Mouse (Mus musculus) macrophage (primary cell): ENCODE measurements around the gene Hpse2. TPM values are rescaled to one million over a fixed set of nuclear protein-coding genes. Genes with fewer than 3 reads are reported as not detected.

Source experiments
- H3K27ac ChIP-seq: fragments of 350-480 bp; formaldehyde crosslinking; 2 replicates; pipeline ENCODE4 v1.9.0; 2021
- H3K36me3 ChIP-seq: fragments of 350-480 bp; formaldehyde crosslinking; 2 replicates; pipeline ENCODE4 v1.9.0; 2021; ENCODE audit errors: inconsistent target
- H3K4me3 ChIP-seq: fragments of 350-480 bp; formaldehyde crosslinking; 2 replicates; pipeline ENCODE4 v1.9.0; 2021; ENCODE audit errors: inconsistent target
- H3K79me2 ChIP-seq: fragments of 350-480 bp; formaldehyde crosslinking; 2 replicates; pipeline ENCODE4 v1.9.0; 2021; ENCODE audit errors: inconsistent target
- WGBS: methylation state at CpG from one replicate; pipeline ENCODE4 v1.1.7; 2026; ENCODE audit warnings: inconsistent platforms; ENCODE audit not compliant: missing documents; 5-methylcytosine and 5-hydroxymethylcytosine counted together
- polyA plus RNA-seq: library from polyadenylated mRNA; stranded (reverse); fragments of 250-400 nt; gene quantifications from 3 replicates; pipeline ENCODE4 v1.2.4, GENCODE M21; 2018; ENCODE audit warnings: inconsistent platforms

The Hpse2 gene
- polyA plus RNA-seq, 1 experiment from 2014 or later = not detected

DNA sequence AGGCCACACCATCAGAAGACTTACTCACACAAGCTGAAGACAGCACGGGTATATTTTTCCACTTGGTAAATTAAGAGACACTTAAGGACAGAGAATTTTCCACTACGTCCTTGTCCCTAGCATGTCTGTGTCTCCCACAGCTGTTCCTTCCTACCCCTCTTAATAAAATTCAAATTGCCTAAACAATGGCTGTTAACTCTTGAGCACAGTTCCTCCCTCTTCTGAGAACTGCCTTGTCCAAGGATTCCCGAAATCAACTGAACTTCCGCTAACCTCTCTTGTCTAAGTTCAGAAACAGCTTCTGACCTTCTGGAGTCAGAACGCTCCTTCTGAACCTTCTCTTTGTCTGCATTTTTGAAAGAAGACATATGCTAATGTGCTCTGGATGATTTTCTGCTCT lies 496.6 kb downstream of the Hpse2 start:
- H3K4me3 ChIP-seq = no peak overlapping the region
- 75% methylated on average over 5 of the region's 5 CpGs for WGBS
- no peaks in the 10 kb centered on the region for H3K79me2 ChIP-seq
- H3K27ac ChIP-seq = no peak overlapping the region
- no peaks in the 10 kb centered on the region for H3K36me3 ChIP-seq

DNA sequence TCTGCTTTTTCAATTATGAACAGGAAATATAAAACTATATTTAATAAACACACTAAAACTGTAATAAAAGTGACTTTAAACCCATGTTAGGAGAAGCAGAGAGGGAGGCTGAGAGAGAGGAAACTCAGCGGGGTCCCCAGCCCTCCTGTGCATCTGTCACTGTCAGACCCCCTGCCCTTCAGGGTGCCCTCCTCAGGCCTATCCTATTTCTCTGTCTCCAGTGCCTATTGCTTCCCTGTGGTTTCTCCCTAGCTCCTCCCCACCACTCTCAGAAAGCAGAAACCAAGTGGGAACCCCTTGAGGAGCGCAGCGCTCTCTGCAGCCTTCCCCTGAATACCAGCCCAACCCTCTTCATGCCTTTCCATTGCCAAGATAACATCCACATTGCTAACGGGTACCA lies 510.5 kb downstream of the Hpse2 start:
- Histone ChIP-seq H3K79me2 (no peaks in the 10 kb centered on the region), H3K4me3 (no peak overlapping the region), H3K27ac (no peak overlapping the region), H3K36me3 (no peaks in the 10 kb centered on the region)
- 89% methylated on average over 4 of the region's 4 CpGs for WGBS

DNA sequence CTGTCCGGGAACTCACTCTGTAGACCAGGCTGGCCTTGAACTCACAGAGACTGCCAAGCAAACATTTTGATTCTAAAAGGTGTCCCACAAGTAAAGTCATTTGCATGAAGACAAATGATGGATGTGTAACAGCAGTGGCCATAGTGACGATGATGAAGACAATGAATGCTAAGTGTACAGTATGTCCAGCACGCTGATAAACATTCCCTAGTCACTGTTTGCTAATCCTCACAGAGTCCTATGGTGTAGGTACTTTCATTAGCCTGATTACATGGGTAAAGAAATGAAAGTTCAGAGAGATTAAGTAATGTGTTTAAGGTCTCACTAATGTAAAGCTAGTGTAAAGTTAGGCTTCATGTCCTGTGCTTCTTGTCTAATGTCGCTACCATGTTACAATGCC lies 511.6 kb downstream of the Hpse2 start:
- 89% methylated on average over 4 of the region's 4 CpGs for WGBS

DNA sequence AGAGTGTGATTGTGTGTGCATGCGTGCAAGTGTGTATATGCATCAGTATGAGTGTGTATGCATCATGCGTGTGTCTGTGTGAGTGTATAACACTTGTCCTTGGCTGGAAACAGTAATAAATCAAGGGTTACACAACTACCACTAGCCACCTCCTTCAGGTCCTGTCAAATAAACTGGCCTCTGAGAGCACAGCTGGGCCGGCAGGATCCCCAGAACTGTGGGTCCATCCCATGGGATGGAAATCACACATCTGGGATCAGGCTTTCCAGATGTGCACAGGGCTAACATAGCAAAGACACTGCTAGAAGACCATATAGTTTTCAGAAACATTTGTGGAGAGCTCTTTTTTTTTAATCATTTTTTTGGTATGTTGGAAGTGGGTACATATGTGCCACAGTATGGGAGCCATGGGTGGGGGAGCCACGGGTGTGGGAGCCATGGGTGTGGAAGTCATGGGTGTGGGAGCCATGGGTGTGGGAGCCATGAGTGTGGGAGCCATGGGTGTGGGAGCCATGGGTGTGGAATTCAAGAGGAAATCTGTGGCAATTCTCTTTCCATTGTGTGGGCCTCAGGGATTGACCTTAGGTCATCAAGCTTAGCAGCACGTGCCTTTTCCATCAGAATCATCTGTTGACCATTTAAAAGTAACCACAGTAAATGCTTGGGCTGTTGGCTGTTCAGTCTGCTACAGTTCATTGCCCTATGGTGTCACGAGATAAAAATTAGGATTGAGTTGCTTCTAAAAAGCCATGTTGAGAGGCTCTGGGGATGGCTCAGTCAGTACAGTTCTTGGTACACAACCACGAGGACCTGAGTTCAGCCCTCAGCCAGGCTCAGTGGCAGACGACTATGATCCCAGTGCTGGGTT lies 518.3 kb downstream of the Hpse2 start:
- 90% methylated on average over 8 of the region's 8 CpGs for WGBS
- no peak overlapping the region for H3K4me3 ChIP-seq
- H3K27ac ChIP-seq = no peak overlapping the region
- H3K79me2 ChIP-seq = no peaks in the 10 kb centered on the region
- no peaks in the 10 kb centered on the region for H3K36me3 ChIP-seq

More for the DNA sequence above, 511.6 kb downstream of the Hpse2 start:
- H3K27ac ChIP-seq = no peak overlapping the region
- no peaks in the 10 kb centered on the region for H3K36me3 ChIP-seq
- no peak overlapping the region for H3K4me3 ChIP-seq
- no peaks in the 10 kb centered on the region for H3K79me2 ChIP-seq

DNA sequence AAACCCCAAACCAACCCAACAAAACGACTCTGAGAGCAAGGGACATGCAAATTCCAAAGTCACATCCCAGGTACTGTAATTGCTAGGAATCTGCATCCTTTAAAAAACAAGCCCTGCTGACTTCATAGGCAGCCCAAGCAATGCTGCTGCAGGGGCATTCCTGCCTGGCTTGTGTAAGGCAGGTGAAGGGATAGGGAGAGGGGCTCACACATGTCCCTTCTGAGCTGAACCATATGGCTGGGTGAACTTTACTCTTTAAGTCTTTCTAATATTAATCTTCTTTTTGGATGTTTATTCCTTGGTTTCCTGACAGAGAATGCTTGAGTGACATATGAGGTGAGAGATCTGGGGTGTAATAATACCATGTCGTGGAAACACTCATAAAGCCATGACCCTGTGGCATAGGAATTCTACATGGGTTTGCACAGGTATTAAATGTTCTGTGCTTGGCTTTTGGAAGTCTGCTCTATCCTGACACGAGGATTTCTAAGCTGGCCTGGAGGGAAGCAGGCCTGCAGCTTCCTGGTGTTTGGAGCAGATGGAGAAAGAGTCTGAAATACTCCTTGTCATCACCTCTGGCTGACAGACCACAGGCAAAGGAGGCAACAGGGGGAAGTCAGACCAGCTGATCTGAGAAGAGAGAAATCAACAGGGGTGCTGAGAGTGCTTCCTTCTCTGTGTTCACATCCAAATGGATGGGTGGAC lies 519.0 kb downstream of the Hpse2 start:
- WGBS = 70% methylated on average over 3 of the region's 3 CpGs
- H3K79me2 ChIP-seq = no peaks in the 10 kb centered on the region
- no peak overlapping the region for H3K27ac ChIP-seq
- H3K4me3 ChIP-seq = no peak overlapping the region
- no peaks in the 10 kb centered on the region for H3K36me3 ChIP-seq

DNA sequence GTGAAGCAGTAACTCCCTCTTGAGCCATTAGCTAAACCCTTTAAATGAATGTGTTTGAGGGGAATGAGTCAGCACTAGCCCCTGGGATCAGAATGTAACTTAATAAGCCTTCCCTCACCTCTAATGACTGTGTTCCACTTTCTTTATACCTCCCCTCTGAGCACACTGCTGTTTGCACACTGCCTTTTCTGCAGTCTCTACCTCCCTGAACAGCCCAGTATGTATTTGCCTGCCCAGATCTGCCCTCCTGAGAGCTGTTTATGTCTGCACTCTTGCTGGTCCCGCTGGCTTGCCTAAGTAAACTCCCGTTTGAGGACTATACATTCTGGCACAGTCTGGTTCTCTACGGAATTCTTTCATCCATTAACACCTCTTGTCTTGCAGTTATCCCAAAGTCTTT lies 525.1 kb downstream of the Hpse2 start:
- Histone ChIP-seq H3K36me3 (no peaks in the 10 kb centered on the region), H3K4me3 (no peak overlapping the region), H3K79me2 (no peaks in the 10 kb centered on the region), H3K27ac (no peak overlapping the region)
- 90% methylated on average over 3 of the region's 3 CpGs for WGBS

DNA sequence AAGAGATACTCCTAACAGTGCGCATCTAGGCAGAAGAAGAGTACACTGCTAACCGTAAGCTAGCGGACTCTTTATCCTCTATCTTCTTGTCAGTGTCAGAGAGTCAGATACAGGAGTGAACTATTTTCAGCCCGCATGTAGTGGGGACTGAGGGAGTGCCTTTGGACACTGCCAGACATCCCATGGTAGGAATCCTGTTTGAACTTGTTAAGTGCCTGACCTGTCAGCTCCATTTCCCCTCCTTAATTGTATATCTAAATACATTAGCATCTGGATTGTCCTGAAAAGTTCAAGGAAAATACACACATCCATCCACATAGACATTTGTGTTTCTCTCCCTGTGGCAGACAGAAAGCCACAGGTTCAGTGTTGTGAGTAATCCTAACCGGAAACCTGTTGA lies 531.1 kb downstream of the Hpse2 start:
- H3K79me2 ChIP-seq = no peaks in the 10 kb centered on the region
- no peak overlapping the region for H3K4me3 ChIP-seq
- H3K36me3 ChIP-seq = no peaks in the 10 kb centered on the region
- no peak overlapping the region for H3K27ac ChIP-seq
- WGBS = 98% methylated on average over 5 of the region's 5 CpGs

DNA sequence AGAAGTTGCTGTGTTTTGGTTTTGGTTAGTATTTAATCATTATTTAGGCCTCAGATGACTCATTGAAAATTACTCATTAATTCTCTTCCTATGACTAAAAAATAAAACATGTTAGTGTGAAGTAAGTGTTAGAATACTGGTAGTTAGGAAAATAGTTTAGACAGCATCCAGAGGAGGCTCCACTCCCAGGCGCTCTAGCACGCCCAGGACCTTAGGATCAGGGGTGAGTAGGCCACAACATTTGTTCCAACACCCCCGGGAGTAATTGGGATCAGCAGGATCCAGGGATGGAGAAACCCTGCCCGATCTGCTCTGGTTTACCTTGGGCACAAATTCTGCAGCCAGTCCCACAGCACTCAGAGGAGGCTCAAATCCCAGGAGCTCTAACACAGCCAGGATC lies 532.5 kb downstream of the Hpse2 start:
- WGBS = 87% methylated on average over 4 of the region's 4 CpGs
- Histone ChIP-seq H3K79me2 (no peaks in the 10 kb centered on the region), H3K27ac (no peak overlapping the region), H3K36me3 (no peaks in the 10 kb centered on the region), H3K4me3 (no peak overlapping the region)

DNA sequence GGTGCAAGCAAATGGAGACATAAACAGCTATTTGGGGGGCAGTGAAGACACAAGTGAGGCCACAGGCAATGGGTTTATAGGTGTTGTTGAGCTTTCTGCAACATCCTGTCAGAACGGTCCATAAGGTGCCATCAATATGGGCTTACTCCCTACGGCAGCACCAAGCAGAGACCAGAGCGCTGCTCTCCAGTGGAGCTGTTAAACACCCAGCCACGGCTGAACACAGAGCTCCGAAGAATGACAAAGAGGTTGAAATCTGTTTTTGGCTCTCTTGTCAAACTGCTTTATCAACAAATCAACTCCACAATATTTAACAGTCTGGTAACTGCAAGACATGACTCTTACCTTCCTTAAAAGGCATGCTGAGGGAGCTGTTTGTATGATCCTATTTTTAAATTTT lies 537.7 kb downstream of the Hpse2 start:
- Histone ChIP-seq H3K79me2 (no peaks in the 10 kb centered on the region), H3K4me3 (no peak overlapping the region), H3K27ac (no peak overlapping the region), H3K36me3 (no peaks in the 10 kb centered on the region)
- WGBS = 82% methylated on average over 5 of the region's 5 CpGs

DNA sequence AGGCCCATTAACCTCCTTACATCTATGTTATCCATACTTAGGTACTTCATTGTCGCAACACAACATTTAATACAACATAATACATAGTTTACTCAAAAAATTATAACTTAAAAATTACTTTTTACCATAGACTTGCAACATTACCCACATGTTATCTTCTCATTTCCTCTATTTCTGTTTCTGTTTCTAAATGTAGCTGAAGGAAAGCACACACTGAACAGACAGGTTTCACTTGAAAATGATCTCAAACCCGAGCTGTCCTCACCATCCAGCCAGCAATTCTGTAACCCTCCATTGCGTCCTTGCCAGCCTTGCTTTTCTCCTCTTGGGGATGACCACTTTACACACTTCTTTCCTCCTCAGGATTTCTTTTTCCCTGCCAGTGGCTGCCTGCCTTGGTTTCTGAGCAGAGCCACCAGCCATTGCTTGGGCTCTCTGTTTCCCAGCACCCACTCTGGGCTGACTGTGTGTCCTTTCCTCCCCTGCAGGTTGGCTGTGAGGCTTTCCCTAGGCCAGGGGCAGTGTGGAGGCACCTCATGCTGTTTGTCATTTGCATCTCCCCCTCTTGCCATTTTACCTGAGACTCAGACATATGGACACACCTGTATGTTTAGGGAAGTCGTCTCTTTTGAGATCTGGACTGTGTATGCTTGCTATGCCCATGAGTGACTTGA lies 548.4 kb downstream of the Hpse2 start:
- H3K36me3 ChIP-seq = no peaks in the 10 kb centered on the region
- H3K4me3 ChIP-seq = no peak overlapping the region
- no peaks in the 10 kb centered on the region for H3K79me2 ChIP-seq
- H3K27ac ChIP-seq = no peak overlapping the region
- 40% methylated on average over 4 of the region's 4 CpGs for WGBS

DNA sequence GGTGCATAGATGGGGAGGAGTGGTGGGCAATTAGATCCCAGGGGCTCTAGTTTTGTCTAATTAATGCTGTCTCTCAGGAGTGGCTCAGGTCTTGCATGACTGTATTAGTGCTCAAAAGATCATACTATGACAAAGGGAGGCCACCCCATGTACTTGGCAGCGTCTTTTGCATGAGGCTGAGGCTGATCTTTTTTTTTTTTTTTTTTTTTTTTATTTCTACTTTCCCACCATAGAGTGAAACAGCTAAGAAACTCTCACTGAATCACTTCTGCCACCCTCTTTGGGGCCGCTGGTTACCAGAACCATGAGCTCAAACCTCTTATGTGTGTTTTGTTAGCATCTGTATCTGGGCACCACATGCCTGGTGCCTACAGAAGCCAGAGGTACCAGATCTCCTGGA lies 549.0 kb downstream of the Hpse2 start:
- H3K27ac ChIP-seq = no peak overlapping the region

DNA sequence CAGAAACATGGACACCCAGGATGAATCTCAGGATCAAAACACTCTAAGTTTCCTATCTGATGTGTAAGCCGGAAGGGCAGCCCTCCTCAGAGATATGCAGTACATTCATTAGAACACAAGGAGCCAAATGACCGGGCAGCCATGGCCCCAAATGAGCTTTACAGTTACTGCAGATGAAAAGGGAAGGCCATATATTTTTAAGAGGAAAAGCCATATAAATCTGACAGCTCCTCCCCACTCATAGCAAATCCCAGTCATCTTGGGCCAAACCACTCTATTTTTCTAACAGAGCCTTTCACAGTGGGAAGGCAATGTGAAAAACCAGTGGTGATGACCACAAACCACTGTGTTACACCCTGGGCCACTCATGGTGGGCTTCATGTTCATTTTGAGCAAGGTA lies 549.9 kb downstream of the Hpse2 start:
- WGBS = 96% methylated on average over 2 of the region's 2 CpGs
- Histone ChIP-seq H3K79me2 (no peaks in the 10 kb centered on the region), H3K4me3 (no peak overlapping the region), H3K36me3 (no peaks in the 10 kb centered on the region), H3K27ac (no peak overlapping the region)

More for the DNA sequence above, 549.0 kb downstream of the Hpse2 start:
- Histone ChIP-seq H3K79me2 (no peaks in the 10 kb centered on the region), H3K36me3 (no peaks in the 10 kb centered on the region), H3K4me3 (no peak overlapping the region)
- WGBS = 89% methylated on average over 2 of the region's 2 CpGs

DNA sequence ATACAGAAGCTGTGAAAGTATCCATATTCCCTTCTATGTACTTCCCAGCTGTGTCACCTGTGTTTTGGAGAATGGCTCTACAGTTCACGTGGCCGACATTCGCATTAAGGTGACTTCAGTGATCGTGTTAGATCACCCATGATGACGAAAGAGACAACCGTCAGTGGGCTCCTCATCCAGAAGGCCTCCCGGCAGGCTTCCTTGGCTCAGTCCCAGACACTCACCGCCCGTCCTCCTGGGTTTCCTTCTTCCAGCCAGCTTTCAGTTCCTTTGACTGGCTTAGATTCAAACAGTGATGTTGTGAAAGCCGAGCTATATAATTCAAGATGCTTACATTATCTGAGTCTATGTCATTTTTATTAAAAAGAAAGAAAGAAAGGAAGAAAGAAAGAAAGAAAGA lies 550.6 kb downstream of the Hpse2 start:
- no peaks in the 10 kb centered on the region for H3K79me2 ChIP-seq
- 30% methylated on average over 10 of the region's 10 CpGs for WGBS
- no peak overlapping the region for H3K27ac ChIP-seq
- no peak overlapping the region for H3K4me3 ChIP-seq
- no peaks in the 10 kb centered on the region for H3K36me3 ChIP-seq

DNA sequence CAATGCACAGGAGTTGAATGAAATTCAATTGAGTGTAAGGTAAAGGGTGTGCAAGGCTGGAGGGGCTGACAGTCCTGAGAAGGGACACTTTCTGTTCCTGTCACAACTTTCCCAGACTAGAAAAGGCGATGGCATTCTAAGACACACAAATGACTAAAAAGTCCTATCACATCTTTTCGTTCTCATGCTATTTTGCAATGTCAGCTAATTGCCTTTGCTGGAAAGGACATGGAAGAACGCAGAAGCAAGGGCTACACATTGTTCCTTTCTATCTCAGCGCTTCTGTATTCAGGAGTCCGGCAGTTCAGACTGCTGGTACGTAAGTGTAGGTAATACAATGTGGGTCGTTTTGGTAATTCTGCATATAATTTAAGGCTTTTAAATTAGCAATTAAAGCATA lies 555.0 kb downstream of the Hpse2 start:
- Histone ChIP-seq H3K27ac (no peak overlapping the region), H3K79me2 (no peaks in the 10 kb centered on the region), H3K4me3 (no peak overlapping the region), H3K36me3 (no peaks in the 10 kb centered on the region)
- 94% methylated on average over 7 of the region's 7 CpGs for WGBS

DNA sequence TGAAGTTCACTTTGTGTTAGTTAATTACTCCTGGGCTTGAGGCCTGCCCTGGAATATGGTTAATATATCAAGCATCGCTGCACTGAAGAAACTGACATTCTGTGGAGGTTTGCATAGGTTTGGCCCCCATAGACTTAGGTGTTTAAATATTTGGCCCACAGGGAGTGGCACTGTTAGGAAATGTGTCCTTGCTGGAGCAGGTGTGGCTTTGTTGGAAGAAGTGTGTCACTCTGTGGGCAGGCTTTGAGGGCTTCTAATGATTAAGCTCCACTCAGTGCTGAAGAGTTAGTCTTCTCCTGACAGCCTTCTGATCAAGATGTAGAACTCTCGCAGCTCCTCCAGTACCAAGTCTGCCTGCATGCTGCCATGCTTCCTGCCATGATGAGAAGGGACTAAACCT lies 555.9 kb downstream of the Hpse2 start:
- 93% methylated on average over 2 of the region's 2 CpGs for WGBS
- H3K36me3 ChIP-seq = no peaks in the 10 kb centered on the region
- H3K4me3 ChIP-seq = no peak overlapping the region
- H3K27ac ChIP-seq = no peak overlapping the region
- H3K79me2 ChIP-seq = no peaks in the 10 kb centered on the region
